Mouse (Mus musculus): Measurements from ENCODE around the gene Trim28. TPM values are rescaled to one million over a fixed set of nuclear protein-coding genes. Genes with fewer than 3 reads are reported as not detected.

The Trim28 gene
- polyA plus RNA-seq, 2 experiments: 93.4 to 138 TPM

- Histone ChIP-seq H3K4me2 (ENCODE audit: low read depth) (0 out of 2 replicates have a peak overlapping the region, but pooled peaks have one; percentile 11), H3K4me1 (replicated peaks; ENCODE audit: control insufficient read depth in 2 of 2, insufficient read depth in 2 of 2, low read length in 1 of 2) (no peaks in the 10 kb centered on the region), H3K27me3 (ENCODE audit: control insufficient read depth, insufficient read depth, low read length) (no peaks in the 10 kb centered on the region), H3K9ac (replicated peaks) (0 out of 2 replicates have a peak overlapping the region, but pooled peaks have one; percentile 13), H3K9me3 (ENCODE audit: control insufficient read depth, low read length) (no peaks in the 10 kb centered on the region), H3K4me3 (ENCODE audit: insufficient read depth in 1 of 2, low read depth in 2 of 2, low read length in 2 of 2) (no peak overlapping the region), H3K36me3 (replicated peaks; ENCODE audit: control insufficient read depth, insufficient read depth, low read depth) (no peaks in the 10 kb centered on the region), H3K27ac (no peak overlapping the region)
- 61% methylated on average over 5 of the region's 5 CpGs for WGBS (ENCODE audit: insufficient replicate concordance)
- DNase-seq (ENCODE audit: low read depth in 3 of 3, low spot score in 3 of 3) (no peak), ATAC-seq (ENCODE audit: insufficient read depth) (no peak)
- TF ChIP-seq CTCF (IDR thresholded peaks at IDR 0.05; ENCODE audit: low read depth) (no peak), EP300 (IDR thresholded peaks at IDR 0.05; ENCODE audit: low read depth) (no peak)
Measured at GRCm38 (mm10) chr7:12997230-12997629, 1.7 kb upstream of the Trim28 start.

GRCm38 (mm10) chr7:12998053-12998452 is 861 bp upstream of the Trim28 start, which contains the start of gene Slc27a5:
Slc27a5 (minus strand) TSS chr7:12998192.
- no peaks in the 10 kb centered on the region for H3K36me3 ChIP-seq (replicated peaks; ENCODE audit: control insufficient read depth, insufficient read depth, low read depth)
- no peaks in the 10 kb centered on the region for H3K4me1 ChIP-seq (replicated peaks; ENCODE audit: control insufficient read depth in 2 of 2, insufficient read depth in 2 of 2, low read length in 1 of 2)
- 0 out of 2 replicates have a peak within 1 kb of the TSS, but pooled peaks have one; percentile 13 for H3K9ac ChIP-seq (replicated peaks)
- no peak for DNase-seq (ENCODE audit: low read depth in 3 of 3, low spot score in 3 of 3)
- no peak for ATAC-seq (ENCODE audit: insufficient read depth)
- WGBS (ENCODE audit: insufficient replicate concordance): 55% methylated on average over 5 of the region's 5 CpGs
- no peaks in the 10 kb centered on the region for H3K9me3 ChIP-seq (ENCODE audit: control insufficient read depth, low read length)
- no peaks in the 10 kb centered on the region for H3K27me3 ChIP-seq (ENCODE audit: control insufficient read depth, insufficient read depth, low read length)
- no peak within 1 kb of the TSS for H3K27ac ChIP-seq
- H3K4me2 ChIP-seq (ENCODE audit: low read depth): 0 out of 2 replicates have a peak within 1 kb of the TSS, but pooled peaks have one; percentile 11
- H3K4me3 ChIP-seq (ENCODE audit: insufficient read depth in 1 of 2, low read depth in 2 of 2, low read length in 2 of 2): no peak within 1 kb of the TSS
- TF ChIP-seq EP300 (IDR thresholded peaks at IDR 0.05; ENCODE audit: low read depth): no peak
- no peak for TF ChIP-seq CTCF (IDR thresholded peaks at IDR 0.05; ENCODE audit: low read depth)

- TF ChIP-seq EP300 (IDR thresholded peaks at IDR 0.05; ENCODE audit: low read depth) (no peak), CTCF (IDR thresholded peaks at IDR 0.05; ENCODE audit: low read depth) (no peak)
- DNase-seq (ENCODE audit: low read depth in 3 of 3, low spot score in 3 of 3): no peak
- Histone ChIP-seq H3K9me3 (ENCODE audit: control insufficient read depth, low read length) (no peaks in the 10 kb centered on the region), H3K9ac (replicated peaks) (no peak overlapping the region), H3K27me3 (ENCODE audit: control insufficient read depth, insufficient read depth, low read length) (no peaks in the 10 kb centered on the region), H3K27ac (no peak overlapping the region), H3K4me1 (replicated peaks; ENCODE audit: control insufficient read depth in 2 of 2, insufficient read depth in 2 of 2, low read length in 1 of 2) (no peaks in the 10 kb centered on the region), H3K4me2 (ENCODE audit: low read depth) (no peak overlapping the region), H3K4me3 (ENCODE audit: insufficient read depth in 1 of 2, low read depth in 2 of 2, low read length in 2 of 2) (no peak overlapping the region), H3K36me3 (replicated peaks; ENCODE audit: control insufficient read depth, insufficient read depth, low read depth) (peaks cover 3% of the 10 kb centered on the region; the same call in 1 of the 2 replicates)
- no peak for ATAC-seq (ENCODE audit: insufficient read depth)
- 40% methylated on average over 1 of the region's 1 CpGs for WGBS (ENCODE audit: insufficient replicate concordance)
Measured at GRCm38 (mm10) chr7:13001584-13001983, 2.7 kb downstream of the Trim28 start.

GRCm38 (mm10) chr7:13003380-13003779 is 4.5 kb downstream of the Trim28 start:
- Histone ChIP-seq H3K27me3 (ENCODE audit: control insufficient read depth, insufficient read depth, low read length) (no peaks in the 10 kb centered on the region), H3K4me1 (replicated peaks; ENCODE audit: control insufficient read depth in 2 of 2, insufficient read depth in 2 of 2, low read length in 1 of 2) (peaks cover 0 to under 1% of the 10 kb centered on the region in 2 experiments; a peak in 1 of 4 replicates), H3K36me3 (replicated peaks; ENCODE audit: control insufficient read depth, insufficient read depth, low read depth) (peaks cover 12% of the 10 kb centered on the region), H3K9ac (replicated peaks) (no peak overlapping the region), H3K4me2 (ENCODE audit: low read depth) (no peak overlapping the region), H3K4me3 (ENCODE audit: insufficient read depth in 1 of 2, low read depth in 2 of 2, low read length in 2 of 2) (no peak overlapping the region), H3K9me3 (ENCODE audit: control insufficient read depth, low read length) (no peaks in the 10 kb centered on the region), H3K27ac (no peak overlapping the region)
- DNase-seq (ENCODE audit: low read depth in 3 of 3, low spot score in 3 of 3): no peak
- no peak for ATAC-seq (ENCODE audit: insufficient read depth)
- peak; percentile 29; the same call in 1 of the 2 replicates for TF ChIP-seq CTCF (IDR thresholded peaks at IDR 0.05; ENCODE audit: low read depth)
- TF ChIP-seq EP300 (IDR thresholded peaks at IDR 0.05; ENCODE audit: low read depth): no peak
- WGBS (ENCODE audit: insufficient replicate concordance): 71% methylated on average over 5 of the region's 5 CpGs

GRCm38 (mm10) chr7:13006011-13006410 is 7.1 kb downstream of the Trim28 start:
- no peaks in the 10 kb centered on the region for H3K27me3 ChIP-seq (ENCODE audit: control insufficient read depth, insufficient read depth, low read length)
- no peak overlapping the region for H3K4me3 ChIP-seq (ENCODE audit: insufficient read depth in 1 of 2, low read depth in 2 of 2, low read length in 2 of 2)
- H3K9ac ChIP-seq (replicated peaks): no peak overlapping the region
- no peaks in the 10 kb centered on the region for H3K9me3 ChIP-seq (ENCODE audit: control insufficient read depth, low read length)
- H3K36me3 ChIP-seq (replicated peaks; ENCODE audit: control insufficient read depth, insufficient read depth, low read depth): peaks cover 12% of the 10 kb centered on the region
- no peak overlapping the region for H3K4me2 ChIP-seq (ENCODE audit: low read depth)
- DNase-seq (ENCODE audit: low read depth in 3 of 3, low spot score in 3 of 3) (no peak), ATAC-seq (ENCODE audit: insufficient read depth) (no peak)
- WGBS (ENCODE audit: insufficient replicate concordance): 90% methylated on average over 17 of the region's 17 CpGs
- no peak overlapping the region for H3K27ac ChIP-seq
- peaks cover 0 to 9% of the 10 kb centered on the region in 2 experiments; a peak in 3 of 4 replicates for H3K4me1 ChIP-seq (replicated peaks; ENCODE audit: control insufficient read depth in 2 of 2, insufficient read depth in 2 of 2, low read length in 1 of 2)
- TF ChIP-seq EP300 (IDR thresholded peaks at IDR 0.05; ENCODE audit: low read depth) (no peak), CTCF (IDR thresholded peaks at IDR 0.05; ENCODE audit: low read depth) (no peak)

Measured in liver, embryonic 14.5 days (tissue).